Mouse (Mus musculus) midbrain, embryonic 15.5 days (tissue): ENCODE results near the gene Tnfaip8l3. TPM values are rescaled to one million over a fixed set of nuclear protein-coding genes. Genes with fewer than 3 reads are reported as not detected.

Source experiments
- ATAC-seq: fragments of 200-750 bp; cut with Nextera tagmentation; replicated peaks from 2 replicates; pipeline ENCODE4 v1.8.0; 2017; ENCODE audit warnings: moderate TSS enrichment
- H3K27ac ChIP-seq: fragments of 300-500 bp; sonication (generic); 2 replicates; pipeline ENCODE4 v1.5.1; 2015; ENCODE audit warnings: mild to moderate bottlenecking, inconsistent platforms
- H3K27me3 ChIP-seq: fragments of 300-500 bp; sonication (generic); replicated peaks from 2 replicates; pipeline ENCODE4 v1.6.1; 2015; ENCODE audit warnings: inconsistent platforms
- H3K36me3 ChIP-seq: fragments of 300-500 bp; sonication (generic); replicated peaks from 2 replicates; pipeline ENCODE4 v1.6.1; 2015; ENCODE audit warnings: inconsistent platforms
- H3K4me1 ChIP-seq: fragments of 300-500 bp; sonication (generic); 2 replicates; pipeline ENCODE4 v1.6.1; 2015; ENCODE audit warnings: inconsistent platforms
- H3K4me2 ChIP-seq: fragments of 300-500 bp; sonication (generic); 2 replicates; pipeline ENCODE4 v1.6.1; 2015; ENCODE audit warnings: inconsistent platforms, mild to moderate bottlenecking, moderate library complexity
- H3K4me3 ChIP-seq: fragments of 300-500 bp; sonication (generic); 2 replicates; pipeline ENCODE4 v1.5.1; 2015; ENCODE audit warnings: mild to moderate bottlenecking, inconsistent platforms
- H3K9ac ChIP-seq: fragments of 300-500 bp; sonication (generic); 2 replicates; pipeline ENCODE4 v1.6.1; 2015; ENCODE audit warnings: mild to moderate bottlenecking, inconsistent platforms
- H3K9me3 ChIP-seq: fragments of 300-500 bp; sonication (generic); 2 replicates; pipeline ENCODE4 v1.6.1; 2016; ENCODE audit warnings: inconsistent platforms
- WGBS: fragments of 180-500 bp; shearing (Covaris S2); methylation state at CpG from one replicate; pipeline ENCODE4 v1.1.7; 2015; ENCODE audit warnings: mixed read lengths; 5-methylcytosine and 5-hydroxymethylcytosine counted together
- polyA plus RNA-seq: library from polyadenylated mRNA; unstranded; fragments of >200 nt; fragmentation: Nextera tagmentation; extraction: Ambion mirVana; gene quantifications from 2 replicates; pipeline ENCODE4 v1.2.1, GENCODE M21; 2015

Tnfaip8l3 gene
- polyA plus RNA-seq: 0.27 TPM in 2 replicates

DNA sequence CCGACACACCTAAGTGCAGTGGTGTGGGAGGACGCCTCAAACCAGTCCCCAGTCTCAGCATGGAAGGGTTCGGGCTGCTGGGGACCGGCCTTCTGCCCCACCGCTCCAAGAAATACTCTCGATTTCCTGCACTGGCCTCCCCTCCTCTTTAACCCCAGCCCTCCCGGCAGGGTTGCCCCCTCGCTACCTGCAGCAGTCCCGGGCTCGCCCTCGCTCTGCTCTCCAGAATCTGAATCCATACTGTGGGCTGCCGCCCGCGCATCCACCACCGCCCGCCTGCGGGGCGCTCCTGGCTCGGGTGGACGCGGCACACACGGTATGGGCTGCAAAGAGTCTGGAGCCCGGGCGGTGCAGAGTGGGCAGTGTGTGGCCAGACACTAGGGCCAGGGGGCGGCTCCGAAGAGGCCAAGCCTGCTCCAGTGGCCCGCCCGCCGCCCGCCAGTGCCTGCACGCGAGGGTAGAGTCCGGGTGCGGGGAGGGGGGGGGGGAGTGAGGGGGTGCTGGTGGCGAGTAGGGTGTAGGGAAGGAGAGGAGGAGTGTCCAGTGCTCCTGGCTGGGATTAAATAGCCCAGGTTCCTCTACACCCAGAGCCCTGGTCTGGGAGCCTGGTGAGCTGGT is at the start of gene Tnfaip8l3:
TSS of gene Tnfaip8l3 (minus strand) at position 357 of the 618 bp plus-strand sequence.
- peaks cover 13% of the 10 kb centered on the region; the same call in 1 of the 2 replicates for H3K27me3 ChIP-seq
- no peak within 1 kb of the TSS for H3K27ac ChIP-seq
- no peaks in the 10 kb centered on the region for H3K9me3 ChIP-seq
- H3K36me3 ChIP-seq: no peaks in the 10 kb centered on the region
- peak within 1 kb of the TSS; percentile 99 for H3K4me2 ChIP-seq
- peak within 1 kb of the TSS; percentile 62 for H3K9ac ChIP-seq
- peaks cover 18% of the 10 kb centered on the region for H3K4me1 ChIP-seq
- peak; percentile 93 for ATAC-seq
- peak within 1 kb of the TSS; percentile 57 for H3K4me3 ChIP-seq
- WGBS: under 1% methylated on average over 34 of the region's 35 CpGs

DNA sequence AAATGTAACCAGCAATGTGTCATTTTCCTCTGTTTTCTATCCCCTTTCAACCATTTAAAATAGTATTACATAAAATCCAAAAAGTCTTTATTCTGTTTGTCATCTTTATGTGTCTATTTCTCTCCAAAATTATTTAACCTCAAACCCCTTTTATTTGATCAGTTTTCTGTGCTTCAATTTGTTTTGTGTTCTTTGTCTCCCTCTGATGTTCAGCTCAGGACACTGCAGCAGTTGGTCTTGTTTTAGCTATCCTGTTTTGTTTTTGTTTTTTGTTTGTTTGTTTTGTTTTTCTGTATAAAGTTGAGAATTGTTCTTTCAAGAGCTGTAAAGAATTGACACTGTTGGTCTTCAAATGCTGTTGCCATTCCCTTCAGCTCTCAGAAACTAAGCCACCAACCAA is 44.5 kb upstream of the Tnfaip8l3 start:
- Histone ChIP-seq H3K4me1 (no peaks in the 10 kb centered on the region), H3K4me2 (no peak overlapping the region), H3K27me3 (no peaks in the 10 kb centered on the region), H3K9ac (no peak overlapping the region), H3K27ac (no peak overlapping the region), H3K36me3 (no peaks in the 10 kb centered on the region), H3K9me3 (peaks cover 3% of the 10 kb centered on the region; the same call in 1 of the 2 replicates), H3K4me3 (no peak overlapping the region)
- ATAC-seq: no peak

DNA sequence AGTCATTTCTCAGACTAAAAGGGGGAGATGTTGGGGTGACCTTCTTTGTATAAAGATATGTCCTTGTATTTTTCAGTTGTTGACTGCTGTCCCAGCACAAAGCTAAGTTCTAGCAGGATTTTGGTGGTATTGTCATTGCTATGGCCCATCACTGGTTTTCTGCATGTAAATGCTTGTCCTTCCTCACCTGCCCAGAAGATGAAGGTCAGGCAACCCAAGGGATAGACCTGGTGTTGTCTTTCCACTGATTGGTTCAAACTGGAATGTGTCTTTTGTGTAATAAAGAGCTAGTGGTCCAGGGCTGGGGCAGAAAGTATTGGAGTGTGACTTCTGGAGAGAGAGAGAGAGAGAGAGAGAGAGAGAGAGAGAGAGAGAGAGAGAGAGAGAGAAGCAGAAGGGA is 30.4 kb upstream of the Tnfaip8l3 start:
- H3K36me3 ChIP-seq: no peaks in the 10 kb centered on the region
- H3K4me3 ChIP-seq: no peak overlapping the region
- no peaks in the 10 kb centered on the region for H3K9me3 ChIP-seq
- no peaks in the 10 kb centered on the region for H3K4me1 ChIP-seq
- ATAC-seq: no peak
- H3K9ac ChIP-seq: no peak overlapping the region
- no peak overlapping the region for H3K27ac ChIP-seq
- no peak overlapping the region for H3K4me2 ChIP-seq
- H3K27me3 ChIP-seq: no peaks in the 10 kb centered on the region

- H3K36me3 ChIP-seq: no peaks in the 10 kb centered on the region
- H3K27ac ChIP-seq: no peak overlapping the region
- H3K4me3 ChIP-seq: no peak overlapping the region
- H3K4me2 ChIP-seq: no peak overlapping the region
- no peak for ATAC-seq
- no peaks in the 10 kb centered on the region for H3K4me1 ChIP-seq
- no peaks in the 10 kb centered on the region for H3K27me3 ChIP-seq
- H3K9ac ChIP-seq: no peak overlapping the region
- WGBS: 88% methylated on average over 6 of the region's 6 CpGs
- H3K9me3 ChIP-seq: no peaks in the 10 kb centered on the region
Measured at GRCm38 (mm10) chr9:54097091-54097490, 28.9 kb upstream of the Tnfaip8l3 start.

- no peak overlapping the region for H3K27ac ChIP-seq
- no peak for ATAC-seq
- no peak overlapping the region for H3K4me2 ChIP-seq
- no peaks in the 10 kb centered on the region for H3K36me3 ChIP-seq
- H3K9ac ChIP-seq: no peak overlapping the region
- H3K27me3 ChIP-seq: no peaks in the 10 kb centered on the region
- no peak overlapping the region for H3K4me3 ChIP-seq
- 80% methylated on average over 3 of the region's 3 CpGs for WGBS
- no peaks in the 10 kb centered on the region for H3K9me3 ChIP-seq
- no peaks in the 10 kb centered on the region for H3K4me1 ChIP-seq
Measured at GRCm38 (mm10) chr9:54084245-54084644, 16.1 kb upstream of the Tnfaip8l3 start.

DNA sequence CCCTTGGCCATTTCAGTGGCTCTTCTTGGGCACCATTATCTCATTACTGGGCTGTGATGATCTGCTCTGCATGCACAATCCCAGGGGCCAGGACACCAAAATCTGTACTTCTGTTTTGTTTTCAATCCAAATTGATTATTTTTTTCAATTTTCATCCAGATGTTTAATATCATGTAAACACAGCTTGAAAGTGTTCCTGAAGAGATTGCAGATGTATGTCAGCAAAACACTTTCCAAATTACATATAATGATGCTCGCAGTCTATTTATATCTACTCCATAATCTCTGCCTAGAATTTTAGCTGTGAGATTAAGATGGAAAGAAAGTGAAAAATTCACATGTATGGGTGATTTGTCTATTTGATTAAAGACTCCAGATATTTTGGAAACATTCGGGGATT is 9.6 kb upstream of the Tnfaip8l3 start:
- H3K4me1 ChIP-seq: no peaks in the 10 kb centered on the region
- no peaks in the 10 kb centered on the region for H3K9me3 ChIP-seq
- H3K4me3 ChIP-seq: no peak overlapping the region
- H3K9ac ChIP-seq: no peak overlapping the region
- ATAC-seq: no peak
- H3K27ac ChIP-seq: no peak overlapping the region
- no peaks in the 10 kb centered on the region for H3K27me3 ChIP-seq
- no peaks in the 10 kb centered on the region for H3K36me3 ChIP-seq
- H3K4me2 ChIP-seq: no peak overlapping the region
- WGBS: 85% methylated on average over 2 of the region's 2 CpGs

DNA sequence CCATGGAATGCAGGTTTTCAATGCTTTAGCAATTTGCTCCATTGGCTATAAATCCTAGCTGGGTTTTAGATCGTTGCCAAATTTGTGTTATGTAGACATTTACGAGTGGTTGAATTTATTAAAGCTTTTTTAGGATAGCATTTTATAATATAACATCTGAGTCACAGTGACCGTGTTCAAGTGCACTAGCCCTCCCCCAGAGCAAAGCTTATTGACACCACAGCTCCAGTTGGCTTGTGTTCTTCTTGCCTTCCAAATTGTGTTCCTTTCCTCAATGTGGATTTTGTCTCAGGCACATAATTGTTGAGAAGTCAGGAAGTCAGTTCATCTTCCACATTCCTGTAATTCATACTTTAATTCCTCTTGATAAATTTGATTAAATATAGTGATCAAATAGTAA is 6.7 kb upstream of the Tnfaip8l3 start:
- Histone ChIP-seq H3K27ac (no peak overlapping the region), H3K9me3 (no peaks in the 10 kb centered on the region), H3K4me1 (no peaks in the 10 kb centered on the region), H3K27me3 (no peaks in the 10 kb centered on the region), H3K9ac (no peak overlapping the region), H3K36me3 (no peaks in the 10 kb centered on the region), H3K4me3 (no peak overlapping the region), H3K4me2 (no peak overlapping the region)
- WGBS: 89% methylated on average over 3 of the region's 3 CpGs
- no peak for ATAC-seq

GRCm38 (mm10) chr9:54073688-54074087 is 5.5 kb upstream of the Tnfaip8l3 start:
- WGBS: 90% methylated on average over 4 of the region's 4 CpGs
- no peak for ATAC-seq
- H3K27me3 ChIP-seq: 0 out of 2 replicates have a peak, but pooled peaks cover 1% of the 10 kb centered on the region

DNA sequence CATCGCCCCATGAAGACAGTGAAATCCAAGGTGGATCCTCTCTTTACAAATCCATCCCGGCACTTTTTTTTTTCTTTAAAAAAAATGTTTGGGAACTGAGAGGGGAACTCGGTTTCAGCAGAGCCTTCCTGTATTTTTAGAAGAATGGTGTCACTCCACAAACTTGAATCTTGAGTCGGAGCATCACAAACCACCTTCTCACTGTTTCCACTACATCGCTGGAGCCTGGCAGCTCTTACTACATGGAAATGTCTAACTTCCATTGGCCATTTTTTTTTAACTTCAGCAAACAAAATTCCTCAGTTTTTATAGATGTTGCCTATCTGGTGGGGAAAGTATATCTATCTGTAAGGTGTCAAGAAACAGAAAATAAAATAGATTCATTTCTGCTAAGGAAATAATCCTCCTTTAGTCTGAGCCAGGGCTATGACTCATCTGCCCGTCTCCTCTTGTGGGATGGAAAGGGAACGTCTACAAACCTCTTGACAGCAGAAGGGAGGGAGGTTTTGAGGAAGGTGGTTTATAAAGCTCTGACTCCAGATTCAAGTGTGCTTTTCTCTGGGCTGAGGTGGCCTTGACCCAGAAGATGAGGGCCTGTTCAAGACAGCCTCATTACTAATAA is 3.4 kb upstream of the Tnfaip8l3 start:
- H3K9me3 ChIP-seq: no peaks in the 10 kb centered on the region
- no peaks in the 10 kb centered on the region for H3K36me3 ChIP-seq
- H3K4me2 ChIP-seq: no peak overlapping the region
- no peak overlapping the region for H3K9ac ChIP-seq
- H3K4me3 ChIP-seq: no peak overlapping the region
- ATAC-seq: no peak
- peaks cover 10% of the 10 kb centered on the region; the same call in 1 of the 2 replicates for H3K27me3 ChIP-seq
- 76% methylated on average over 7 of the region's 7 CpGs for WGBS
- peaks cover 18% of the 10 kb centered on the region for H3K4me1 ChIP-seq
- H3K27ac ChIP-seq: no peak overlapping the region

More at GRCm38 (mm10) chr9:54073688-54074087, 5.5 kb upstream of the Tnfaip8l3 start:
- no peaks in the 10 kb centered on the region for H3K9me3 ChIP-seq
- peaks cover 5% of the 10 kb centered on the region for H3K4me1 ChIP-seq
- no peaks in the 10 kb centered on the region for H3K36me3 ChIP-seq
- H3K9ac ChIP-seq: no peak overlapping the region
- H3K4me3 ChIP-seq: no peak overlapping the region
- no peak overlapping the region for H3K4me2 ChIP-seq
- no peak overlapping the region for H3K27ac ChIP-seq

- H3K36me3 ChIP-seq: no peaks in the 10 kb centered on the region
- no peaks in the 10 kb centered on the region for H3K9me3 ChIP-seq
- H3K27me3 ChIP-seq: peaks cover 13% of the 10 kb centered on the region; the same call in 1 of the 2 replicates
- 57% methylated on average over 5 of the region's 5 CpGs for WGBS
- ATAC-seq: no peak
- H3K27ac ChIP-seq: no peak overlapping the region
- peak overlapping the region; percentile 99 for H3K4me2 ChIP-seq
- H3K4me3 ChIP-seq: peak overlapping the region; percentile 57; the same call in 1 of the 2 replicates
- H3K4me1 ChIP-seq: peaks cover 18% of the 10 kb centered on the region
- 0 out of 2 replicates have a peak overlapping the region, but pooled peaks have one; percentile 62 for H3K9ac ChIP-seq
Measured at GRCm38 (mm10) chr9:54069204-54069603, 1.0 kb upstream of the Tnfaip8l3 start.

- peak overlapping the region; percentile 62; the same call in 1 of the 2 replicates for H3K9ac ChIP-seq
Measured at GRCm38 (mm10) chr9:54068777-54069176, 589 bp upstream of the Tnfaip8l3 start.

GRCm38 (mm10) chr9:54067642-54068031 is 551 bp downstream of the Tnfaip8l3 start:
- 2% methylated on average over 16 of the region's 16 CpGs for WGBS
- Histone ChIP-seq H3K4me2 (peak overlapping the region; percentile 99), H3K27ac (no peak overlapping the region), H3K36me3 (no peaks in the 10 kb centered on the region), H3K27me3 (peaks cover 13% of the 10 kb centered on the region; the same call in 1 of the 2 replicates), H3K4me3 (peak overlapping the region; percentile 57), H3K4me1 (peaks cover 18% of the 10 kb centered on the region), H3K9me3 (no peaks in the 10 kb centered on the region), H3K9ac (peak overlapping the region; percentile 62)
- ATAC-seq: peak; percentile 38

More at GRCm38 (mm10) chr9:54068777-54069176, 589 bp upstream of the Tnfaip8l3 start:
- Histone ChIP-seq H3K36me3 (no peaks in the 10 kb centered on the region), H3K4me3 (peak overlapping the region; percentile 57), H3K27ac (no peak overlapping the region), H3K9me3 (no peaks in the 10 kb centered on the region), H3K27me3 (peaks cover 13% of the 10 kb centered on the region; the same call in 1 of the 2 replicates), H3K4me2 (peak overlapping the region; percentile 99), H3K4me1 (peaks cover 18% of the 10 kb centered on the region)
- ATAC-seq: peak; percentile 81
- WGBS: under 1% methylated on average over 11 of the region's 11 CpGs
